Mouse (Mus musculus) midbrain, embryonic 16.5 days (tissue): Measurements from ENCODE around the gene Dnmt3a. TPM values are rescaled to one million over a fixed set of nuclear protein-coding genes. Genes with fewer than 3 reads are reported as not detected.
A peak's percentile ranks its signal among the peaks of the same experiment; 100 is the strongest.

Source experiments
- ATAC-seq: fragments of 200-750 bp; cut with Nextera tagmentation; 2 replicates; pipeline ENCODE4 v1.8.0; 2017; ENCODE audit warnings: moderate TSS enrichment
- H3K27ac ChIP-seq: fragments of 300-500 bp; sonication (generic); 2 replicates; pipeline ENCODE4 v1.5.1; 2014; ENCODE audit warnings: mild to moderate bottlenecking, low read length, mixed read lengths
- H3K27me3 ChIP-seq: fragments of 300-500 bp; sonication (generic); 2 replicates; pipeline ENCODE4 v1.6.1; 2014; ENCODE audit warnings: low read depth, low read length, mixed read lengths; ENCODE audit not compliant: control insufficient read depth, insufficient read depth
- H3K36me3 ChIP-seq: fragments of 300-500 bp; sonication (generic); 2 replicates; pipeline ENCODE4 v1.6.1; 2014; ENCODE audit warnings: mild to moderate bottlenecking, low read length, moderate library complexity, mixed read lengths; ENCODE audit not compliant: control insufficient read depth, insufficient read depth
- H3K4me1 ChIP-seq: fragments of 300-500 bp; sonication (generic); 2 replicates; pipeline ENCODE4 v1.6.1; 2014; ENCODE audit warnings: mild to moderate bottlenecking, low read length, mixed read lengths; ENCODE audit not compliant: control insufficient read depth, insufficient read depth
- H3K4me2 ChIP-seq: fragments of 300-500 bp; sonication (generic); 2 replicates; pipeline ENCODE4 v1.6.1; 2014; ENCODE audit warnings: mild to moderate bottlenecking, low read length, mixed read lengths
- H3K4me3 ChIP-seq: fragments of 300-500 bp; sonication (generic); 2 replicates; pipeline ENCODE4 v1.5.1; 2014; ENCODE audit warnings: low read depth, mild to moderate bottlenecking, low read length, moderate library complexity, mixed read lengths
- H3K9ac ChIP-seq: fragments of 300-500 bp; sonication (generic); 2 replicates; pipeline ENCODE4 v1.6.1; 2014; ENCODE audit warnings: low read depth, low read length, mixed read lengths
- H3K9me3 ChIP-seq: fragments of 300-500 bp; sonication (generic); replicated peaks from 2 replicates; pipeline ENCODE4 v1.6.1; 2014; ENCODE audit warnings: mild to moderate bottlenecking, low read length, mixed read lengths; ENCODE audit not compliant: control insufficient read depth, poor library complexity, severe bottlenecking
- WGBS: fragments of 180-500 bp; shearing (Covaris S2); extraction: QIAGEN DNeasy Blood & Tissue Kit; methylation state at CpG from one replicate; pipeline ENCODE4 v1.1.7; 2014; 5-methylcytosine and 5-hydroxymethylcytosine counted together
- polyA plus RNA-seq: library from polyadenylated mRNA; unstranded; fragments of >200 nt; fragmentation: Nextera tagmentation; extraction: Ambion mirVana; gene quantifications from 2 replicates; pipeline ENCODE4 v1.2.1, GENCODE M21; 2015

Dnmt3a gene
- polyA plus RNA-seq, 1 experiment from 2014 or later: 112 TPM

GRCm38 (mm10) chr12:3849481-3849880, 43.7 kb downstream of the Dnmt3a start:
- Histone ChIP-seq H3K4me2 (no peak overlapping the region), H3K27me3 (no peaks in the 10 kb centered on the region), H3K4me3 (no peak overlapping the region), H3K36me3 (peaks cover 21% of the 10 kb centered on the region), H3K27ac (no peak overlapping the region), H3K9ac (no peak overlapping the region), H3K9me3 (no peaks in the 10 kb centered on the region), H3K4me1 (no peaks in the 10 kb centered on the region)
- WGBS: 93% methylated on average over 13 of the region's 13 CpGs
- ATAC-seq: no peak

- no peak overlapping the region for H3K4me3 ChIP-seq
- 47% methylated on average over 5 of the region's 5 CpGs for WGBS
Observed at GRCm38 (mm10) chr12:3850165-3850564, 44.4 kb downstream of the Dnmt3a start.

GRCm38 (mm10) chr12:3850731-3851130, 44.9 kb downstream of the Dnmt3a start:
- H3K36me3 ChIP-seq: peaks cover 21% of the 10 kb centered on the region
- no peak overlapping the region for H3K4me3 ChIP-seq
- no peaks in the 10 kb centered on the region for H3K4me1 ChIP-seq
- no peaks in the 10 kb centered on the region for H3K27me3 ChIP-seq
- no peak for ATAC-seq
- H3K9me3 ChIP-seq: no peaks in the 10 kb centered on the region
- H3K9ac ChIP-seq: no peak overlapping the region
- no peak overlapping the region for H3K4me2 ChIP-seq
- no peak overlapping the region for H3K27ac ChIP-seq
- 45% methylated on average over 6 of the region's 6 CpGs for WGBS

More at GRCm38 (mm10) chr12:3850165-3850564, 44.4 kb downstream of the Dnmt3a start:
- ATAC-seq: no peak
- no peaks in the 10 kb centered on the region for H3K27me3 ChIP-seq
- H3K9ac ChIP-seq: no peak overlapping the region
- peak overlapping the region; percentile 31; the same call in 1 of the 2 replicates for H3K27ac ChIP-seq
- peaks cover 21% of the 10 kb centered on the region for H3K36me3 ChIP-seq
- no peaks in the 10 kb centered on the region for H3K4me1 ChIP-seq
- no peak overlapping the region for H3K4me2 ChIP-seq
- no peaks in the 10 kb centered on the region for H3K9me3 ChIP-seq

GRCm38 (mm10) chr12:3851179-3851578, 45.4 kb downstream of the Dnmt3a start:
- 79% methylated on average over 4 of the region's 4 CpGs for WGBS
- Histone ChIP-seq H3K9me3 (no peaks in the 10 kb centered on the region), H3K4me3 (no peak overlapping the region), H3K36me3 (peaks cover 21% of the 10 kb centered on the region), H3K27ac (no peak overlapping the region), H3K4me2 (no peak overlapping the region), H3K4me1 (no peaks in the 10 kb centered on the region), H3K27me3 (no peaks in the 10 kb centered on the region), H3K9ac (no peak overlapping the region)
- ATAC-seq: no peak

- no peak overlapping the region for H3K4me3 ChIP-seq
- no peaks in the 10 kb centered on the region for H3K27me3 ChIP-seq
- H3K27ac ChIP-seq: no peak overlapping the region
- H3K36me3 ChIP-seq: peaks cover 21% of the 10 kb centered on the region
- no peak overlapping the region for H3K4me2 ChIP-seq
- 44% methylated on average over 5 of the region's 5 CpGs for WGBS
- H3K4me1 ChIP-seq: no peaks in the 10 kb centered on the region
- no peak overlapping the region for H3K9ac ChIP-seq
- H3K9me3 ChIP-seq: no peaks in the 10 kb centered on the region
- ATAC-seq: no peak
Observed at GRCm38 (mm10) chr12:3852521-3852920, 46.7 kb downstream of the Dnmt3a start.

- H3K36me3 ChIP-seq: peaks cover 23% of the 10 kb centered on the region
- ATAC-seq: no peak
- no peak overlapping the region for H3K4me3 ChIP-seq
- no peak overlapping the region for H3K9ac ChIP-seq
- no peak overlapping the region for H3K4me2 ChIP-seq
- H3K27me3 ChIP-seq: no peaks in the 10 kb centered on the region
- no peak overlapping the region for H3K27ac ChIP-seq
- no peaks in the 10 kb centered on the region for H3K4me1 ChIP-seq
- WGBS: 82% methylated on average over 4 of the region's 4 CpGs
- H3K9me3 ChIP-seq: no peaks in the 10 kb centered on the region
Observed at GRCm38 (mm10) chr12:3854419-3854818, 48.6 kb downstream of the Dnmt3a start.

GRCm38 (mm10) chr12:3855762-3856501, 50.1 kb downstream of the Dnmt3a start:
- Histone ChIP-seq H3K4me1 (no peaks in the 10 kb centered on the region), H3K9me3 (no peaks in the 10 kb centered on the region), H3K36me3 (peaks cover 17% of the 10 kb centered on the region), H3K4me2 (no peak overlapping the region), H3K27ac (no peak overlapping the region; the same call in 1 of the 2 replicates), H3K27me3 (no peaks in the 10 kb centered on the region), H3K9ac (no peak overlapping the region), H3K4me3 (no peak overlapping the region)
- 69% methylated on average over 7 of the region's 7 CpGs for WGBS
- peak; percentile 33; the same call in 1 of the 2 replicates for ATAC-seq

- WGBS: 93% methylated on average over 2 of the region's 2 CpGs
- no peaks in the 10 kb centered on the region for H3K9me3 ChIP-seq
- no peaks in the 10 kb centered on the region for H3K4me1 ChIP-seq
- H3K36me3 ChIP-seq: peaks cover 10% of the 10 kb centered on the region; the same call in 1 of the 2 replicates
- H3K9ac ChIP-seq: no peak overlapping the region
- no peak for ATAC-seq
- no peaks in the 10 kb centered on the region for H3K27me3 ChIP-seq
- no peak overlapping the region for H3K4me2 ChIP-seq
- H3K27ac ChIP-seq: no peak overlapping the region
- H3K4me3 ChIP-seq: no peak overlapping the region
Observed at GRCm38 (mm10) chr12:3856748-3857147, 50.9 kb downstream of the Dnmt3a start.

- no peaks in the 10 kb centered on the region for H3K9me3 ChIP-seq
- H3K4me3 ChIP-seq: no peak overlapping the region
- H3K9ac ChIP-seq: no peak overlapping the region
- H3K27ac ChIP-seq: no peak overlapping the region
- no peak for ATAC-seq
- H3K4me2 ChIP-seq: no peak overlapping the region
- peaks cover 10% of the 10 kb centered on the region; the same call in 1 of the 2 replicates for H3K36me3 ChIP-seq
- WGBS: 82% methylated on average over 3 of the region's 3 CpGs
- no peaks in the 10 kb centered on the region for H3K27me3 ChIP-seq
- H3K4me1 ChIP-seq: no peaks in the 10 kb centered on the region
Observed at GRCm38 (mm10) chr12:3857231-3857630, 51.4 kb downstream of the Dnmt3a start.
